In the genomic region with DNA sequence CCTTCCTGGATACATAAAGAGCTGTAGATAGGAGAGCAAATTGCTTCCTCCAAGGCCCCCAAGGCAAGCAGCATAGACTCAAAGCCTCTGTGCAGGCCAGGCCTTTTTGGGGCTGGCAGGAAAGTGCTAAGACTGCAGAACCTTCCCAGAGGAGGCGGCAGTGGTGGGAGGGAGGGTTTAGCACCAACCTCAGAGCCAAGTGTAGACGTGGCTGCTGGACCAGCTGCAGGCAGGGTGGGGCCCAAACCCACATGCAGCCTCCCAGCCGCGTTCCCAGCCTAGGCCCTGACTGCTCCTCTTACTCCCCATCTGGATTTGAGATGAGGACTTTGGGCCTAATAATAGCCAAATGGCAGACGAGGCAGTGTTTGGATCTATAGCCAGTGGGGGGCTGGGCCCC, we compare ENCODE assay signal across 10 mouse cellular contexts. TPM values are rescaled to one million over a fixed set of nuclear protein-coding genes. Genes with fewer than 3 reads are reported as not detected.
A peak's percentile ranks its signal among the peaks of the same experiment; 100 is the strongest.
DNase-seq lines count a peak whose midpoint lies in the region; ATAC-seq and TF ChIP-seq lines count a peak whose summit lies in the region.
"Had no signal": no experiment of that assay in that cellular context is flagged by ENCODE, and none has a peak within 500 bp of the region (broad histone marks: within the 10 kb centered on the region; RNA-seq: fewer than 3 reads in every experiment).

No protein-coding gene starts in this region.

- H3K27ac ChIP-seq in lung, postnatal 0 days (ENCODE audit: low read length): no peak overlapping the region
- H3K27ac ChIP-seq in cerebellum, adult 2 months (ENCODE audit: insufficient read depth, low read length): no peak overlapping the region

- ATAC-seq in frontal cortex, adult (ENCODE audit: low TSS enrichment): peak; percentile 71
- no peak for ATAC-seq in lung, postnatal 0 days

- WGBS in lung, postnatal 0 days: 26% methylated on average over 5 of the region's 5 CpGs
- WGBS in cerebellum, adult 2 months: 45% methylated on average over 5 of the region's 5 CpGs

- no peak overlapping the region for H3K4me3 ChIP-seq in lung, postnatal 0 days (ENCODE audit: low read depth, low read length)
- no peak overlapping the region for H3K4me3 ChIP-seq in cerebellum, adult 2 months (replicated peaks; ENCODE audit: insufficient read depth, low read depth, low read length)

- no peaks in the 10 kb centered on the region for H3K36me3 ChIP-seq in lung, postnatal 0 days (ENCODE audit: insufficient read depth, low read length)

- no peak overlapping the region for H3K4me2 ChIP-seq in lung, postnatal 0 days (replicated peaks; ENCODE audit: low read depth, low read length)

- no peaks in the 10 kb centered on the region for H3K9me3 ChIP-seq in lung, postnatal 0 days (ENCODE audit: low read length)

- no peak for TF ChIP-seq POLR2A in cerebellum, adult 2 months (IDR thresholded peaks at IDR 0.05; ENCODE audit: borderline replicate concordance, insufficient read depth, low read length)

- no peaks in the 10 kb centered on the region for H3K27me3 ChIP-seq in lung, postnatal 0 days (replicated peaks; ENCODE audit: insufficient read depth, low read length)
- H3K27me3 ChIP-seq in cerebellum, adult 2 months (ENCODE audit: control insufficient read depth, insufficient read depth, low read length): no peaks in the 10 kb centered on the region

- DNase-seq in frontal cortex, postnatal 10 days (ENCODE audit: low spot score in 2 of 2): no peak
- DNase-seq in adipocyte (ENCODE audit: low spot score): peak; percentile 56
- DNase-seq in heart, adult 9 months (ENCODE audit: low spot score in 2 of 2): peak; percentile 76 to 84
- peak; percentile 35 for DNase-seq in lung, postnatal 0 days (ENCODE audit: low spot score)
- DNase-seq in cerebellum, adult 2 months: no peak
- no peak for DNase-seq in retina, embryonic 14.5 days (ENCODE audit: low spot score)
- no peak for DNase-seq in cerebellum, postnatal 10 days
- DNase-seq: cerebellum, adult 9-11 months; thymus, postnatal 4 days had no signal

- TF ChIP-seq CTCF in lung, postnatal 0 days (IDR thresholded peaks at IDR 0.05): no peak
- TF ChIP-seq CTCF in cerebellum, adult 2 months (IDR thresholded peaks at IDR 0.05; ENCODE audit: borderline replicate concordance, insufficient read depth, low read depth, low read length): no peak

- TF ChIP-seq EP300 in lung, postnatal 0 days (IDR thresholded peaks at IDR 0.05): no peak

- no peak overlapping the region for H3K9ac ChIP-seq in lung, postnatal 0 days (replicated peaks; ENCODE audit: low read depth)

- peaks cover 11% of the 10 kb centered on the region for H3K4me1 ChIP-seq in lung, postnatal 0 days (ENCODE audit: insufficient read depth, low read depth, low read length)
- no peaks in the 10 kb centered on the region for H3K4me1 ChIP-seq in cerebellum, adult 2 months (ENCODE audit: control insufficient read depth, insufficient read depth, low read length)

RNA-seq across cellular contexts. Expression of gene Smtn, which starts 2.6 kb away (rescaled TPM):
- polyA plus RNA-seq in lung, postnatal 0 days (2015; fragmentation: Nextera tagmentation; extraction: Ambion mirVana): 47.6 and 51.1 TPM in 2 replicates
- polyA plus RNA-seq in cerebellum, adult 2 months (2012; rRNA removed): 6.1 and 6.9 TPM in 2 replicates

RNA-seq across cellular contexts. Expression of gene Selenom, which starts 28.5 kb away (rescaled TPM):
- 60.8 and 62.8 TPM in 2 replicates for polyA plus RNA-seq in lung, postnatal 0 days (2015; fragmentation: Nextera tagmentation; extraction: Ambion mirVana)
- polyA plus RNA-seq in cerebellum, adult 2 months (2012; rRNA removed): 889 and 965 TPM in 2 replicates

RNA-seq across cellular contexts. Expression of gene Inpp5j, which starts 38.4 kb away (rescaled TPM):
- 0.44 and 0.58 TPM in 2 replicates for polyA plus RNA-seq in lung, postnatal 0 days (2015; fragmentation: Nextera tagmentation; extraction: Ambion mirVana)
- polyA plus RNA-seq in cerebellum, adult 2 months (2012; rRNA removed): 103 and 106 TPM in 2 replicates

RNA-seq across cellular contexts. Expression of gene Pla2g3, which starts 54.9 kb away (rescaled TPM):
- 0.29 and 0.30 TPM in 2 replicates for polyA plus RNA-seq in lung, postnatal 0 days (2015; fragmentation: Nextera tagmentation; extraction: Ambion mirVana)
- 3.8 and 4.0 TPM in 2 replicates for polyA plus RNA-seq in cerebellum, adult 2 months (2012; rRNA removed)

Comparison
In these comparisons a context has a peak if more than half of its experiments do, and no peak if none do; other contexts are left out.
1. DNase-seq: peak in adipocyte (single experiment), heart, adult 9 months (2 of 2) and lung, postnatal 0 days (single experiment); none in frontal cortex, postnatal 10 days (0 of 2), cerebellum, adult 2 months (0 of 2), retina, embryonic 14.5 days (single experiment) and cerebellum, postnatal 10 days (0 of 2).
2. RNA of gene Selenom, which starts 28.5 kb away (polyA plus RNA-seq): 889 to 965 TPM in cerebellum, adult 2 months; 60.8 to 62.8 TPM in lung, postnatal 0 days; every median in the first group is over 10 times any median in the second.
3. RNA of gene Inpp5j, which starts 38.4 kb away (polyA plus RNA-seq): 103 to 106 TPM in cerebellum, adult 2 months; 0.44 to 0.58 TPM in lung, postnatal 0 days; every median in the first group is over 10 times any median in the second.